Mouse (Mus musculus): ENCODE results near the gene Lrat. TPM values are rescaled to one million over a fixed set of nuclear protein-coding genes. Genes with fewer than 3 reads are reported as not detected.

Lrat gene
- polyA plus RNA-seq (2012; ENCODE audit: insufficient read depth, insufficient read length, missing spikeins), result not detected in 2 replicates

DNA sequence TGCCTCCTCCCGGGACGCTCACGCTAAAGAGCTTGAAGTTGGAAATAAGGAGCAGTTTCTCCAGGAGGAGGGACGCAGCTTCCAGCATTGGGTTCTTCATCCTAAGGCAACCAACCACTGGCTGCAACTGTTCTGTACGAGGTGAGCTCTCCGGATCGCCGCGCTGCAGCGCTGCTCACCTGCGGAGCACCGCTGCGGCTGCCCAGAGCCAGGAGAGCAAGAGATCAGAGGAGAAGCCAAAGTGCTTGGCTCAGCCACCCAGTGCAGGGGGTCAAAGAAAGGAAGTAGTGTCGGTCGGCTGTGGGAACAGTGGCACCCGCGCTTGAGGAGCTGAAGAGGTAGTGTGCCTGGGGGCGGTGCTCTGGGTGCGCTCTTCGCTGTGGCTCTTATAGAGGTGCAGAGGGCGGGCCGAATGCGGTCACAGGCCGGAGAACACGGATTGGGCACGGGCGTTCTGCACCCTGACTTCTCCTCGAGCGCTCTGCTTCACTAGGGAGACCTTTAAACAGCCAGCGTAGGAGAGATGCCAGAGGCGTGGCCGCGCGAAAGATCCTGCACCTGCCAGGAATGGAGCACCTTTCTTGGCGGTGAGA is at the start of gene Lrat:
Gene Lrat, minus strand, starts transcription at position 361 of the 593 bp plus-strand sequence.
- no peaks in the 10 kb centered on the region for H3K4me1 ChIP-seq (ENCODE audit: control insufficient read depth, insufficient read depth, low read length)
- H3K27ac ChIP-seq (ENCODE audit: insufficient read depth, low read depth, low read length), result no peak within 1 kb of the TSS
- no peak within 1 kb of the TSS for H3K4me3 ChIP-seq (ENCODE audit: insufficient read depth, low read length)
- TF ChIP-seq CTCF (IDR thresholded peaks at IDR 0.05; ENCODE audit: low read depth, low read length) (no peak), POLR2A (IDR thresholded peaks at IDR 0.05; ENCODE audit: borderline replicate concordance, low read depth, low read length) (no peak)

DNA sequence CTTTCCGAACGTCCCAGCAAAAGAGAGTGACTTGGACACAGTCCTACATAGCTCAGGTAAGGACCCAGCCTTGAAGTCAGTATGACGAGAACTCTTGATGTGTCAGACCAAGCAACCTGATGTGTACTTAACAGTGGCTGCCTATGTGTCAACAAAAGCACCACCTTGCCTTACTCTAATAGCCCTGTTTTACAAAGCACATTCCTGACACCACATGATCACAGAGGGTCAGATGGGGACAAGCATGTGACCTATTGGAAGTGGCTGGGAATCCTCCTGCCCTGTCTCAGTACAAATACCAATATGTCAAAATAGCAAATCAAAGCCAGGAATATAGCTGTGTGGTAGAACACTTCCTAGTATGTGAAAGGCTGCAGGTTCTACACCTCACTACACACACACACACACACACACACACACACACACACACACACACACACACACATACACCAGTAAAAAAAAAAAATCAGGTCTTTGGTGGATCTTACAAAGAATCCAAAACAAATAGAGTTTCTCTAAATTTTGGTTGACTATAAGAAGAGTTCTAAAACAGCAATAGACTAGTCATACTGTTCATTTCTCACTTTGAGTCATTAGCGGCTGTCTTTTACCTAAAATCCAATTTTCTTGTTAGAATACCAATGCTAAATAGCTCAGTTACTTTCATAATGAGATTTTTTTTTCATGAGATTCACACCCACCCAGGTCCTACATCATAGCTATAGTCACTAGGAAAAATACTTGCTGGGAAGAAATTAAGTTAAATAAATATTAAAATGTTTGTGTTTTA is 48.6 kb upstream of the Lrat start:
- no peak for TF ChIP-seq CTCF (IDR thresholded peaks at IDR 0.05; ENCODE audit: low read depth, low read length)
- no peak for TF ChIP-seq POLR2A (IDR thresholded peaks at IDR 0.05; ENCODE audit: borderline replicate concordance, low read depth, low read length)
- Histone ChIP-seq H3K4me3 (ENCODE audit: insufficient read depth, low read length) (no peak overlapping the region), H3K27ac (ENCODE audit: insufficient read depth, low read depth, low read length) (no peak overlapping the region), H3K4me1 (ENCODE audit: control insufficient read depth, insufficient read depth, low read length) (no peaks in the 10 kb centered on the region)

DNA sequence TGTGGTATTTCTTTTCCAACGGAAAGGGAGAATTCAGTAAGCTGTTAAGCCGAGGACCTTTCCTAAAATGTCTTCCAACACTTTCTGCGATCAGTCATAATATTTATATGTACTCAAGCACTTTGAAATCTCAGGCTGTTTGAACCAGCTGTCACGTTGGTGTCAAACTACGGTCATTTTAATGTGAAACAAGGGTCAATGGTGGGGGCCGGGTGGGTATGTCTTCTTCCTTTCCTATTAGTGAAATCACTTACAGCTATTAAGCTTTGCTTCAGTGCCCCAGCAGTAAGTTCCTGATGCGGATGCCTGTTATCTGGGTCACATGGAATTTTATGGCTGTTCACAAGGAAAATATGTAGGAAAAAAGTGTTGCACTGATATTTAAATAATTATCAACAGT is 46.9 kb upstream of the Lrat start:
- TF ChIP-seq POLR2A (IDR thresholded peaks at IDR 0.05; ENCODE audit: borderline replicate concordance, low read depth, low read length) (no peak), CTCF (IDR thresholded peaks at IDR 0.05; ENCODE audit: low read depth, low read length) (no peak)
- Histone ChIP-seq H3K27ac (ENCODE audit: insufficient read depth, low read depth, low read length) (no peak overlapping the region), H3K4me3 (ENCODE audit: insufficient read depth, low read length) (no peak overlapping the region), H3K4me1 (ENCODE audit: control insufficient read depth, insufficient read depth, low read length) (no peaks in the 10 kb centered on the region)

DNA sequence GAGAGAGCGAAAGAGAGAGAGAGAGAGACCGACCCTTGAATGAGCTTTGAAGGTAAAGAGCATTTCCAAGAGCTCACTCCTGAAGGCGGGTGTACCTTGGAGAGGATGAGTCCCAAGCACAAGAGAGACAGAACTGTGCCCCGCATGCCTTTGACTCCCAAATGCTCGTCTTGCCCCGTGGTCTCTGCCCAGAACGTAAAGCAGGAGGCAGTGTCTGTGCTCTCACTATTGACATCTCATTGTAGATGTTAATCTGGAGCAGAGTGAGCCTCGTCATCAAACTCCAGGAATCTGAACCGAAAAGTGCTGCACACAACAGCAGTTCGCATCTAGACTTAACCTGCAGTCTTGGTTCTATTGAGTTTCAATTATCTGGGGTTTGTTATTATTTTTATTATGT is 46.4 kb upstream of the Lrat start:
- Histone ChIP-seq H3K4me3 (ENCODE audit: insufficient read depth, low read length) (no peak overlapping the region), H3K27ac (ENCODE audit: insufficient read depth, low read depth, low read length) (no peak overlapping the region), H3K4me1 (ENCODE audit: control insufficient read depth, insufficient read depth, low read length) (no peaks in the 10 kb centered on the region)
- TF ChIP-seq POLR2A (IDR thresholded peaks at IDR 0.05; ENCODE audit: borderline replicate concordance, low read depth, low read length) (no peak), CTCF (IDR thresholded peaks at IDR 0.05; ENCODE audit: low read depth, low read length) (no peak)

DNA sequence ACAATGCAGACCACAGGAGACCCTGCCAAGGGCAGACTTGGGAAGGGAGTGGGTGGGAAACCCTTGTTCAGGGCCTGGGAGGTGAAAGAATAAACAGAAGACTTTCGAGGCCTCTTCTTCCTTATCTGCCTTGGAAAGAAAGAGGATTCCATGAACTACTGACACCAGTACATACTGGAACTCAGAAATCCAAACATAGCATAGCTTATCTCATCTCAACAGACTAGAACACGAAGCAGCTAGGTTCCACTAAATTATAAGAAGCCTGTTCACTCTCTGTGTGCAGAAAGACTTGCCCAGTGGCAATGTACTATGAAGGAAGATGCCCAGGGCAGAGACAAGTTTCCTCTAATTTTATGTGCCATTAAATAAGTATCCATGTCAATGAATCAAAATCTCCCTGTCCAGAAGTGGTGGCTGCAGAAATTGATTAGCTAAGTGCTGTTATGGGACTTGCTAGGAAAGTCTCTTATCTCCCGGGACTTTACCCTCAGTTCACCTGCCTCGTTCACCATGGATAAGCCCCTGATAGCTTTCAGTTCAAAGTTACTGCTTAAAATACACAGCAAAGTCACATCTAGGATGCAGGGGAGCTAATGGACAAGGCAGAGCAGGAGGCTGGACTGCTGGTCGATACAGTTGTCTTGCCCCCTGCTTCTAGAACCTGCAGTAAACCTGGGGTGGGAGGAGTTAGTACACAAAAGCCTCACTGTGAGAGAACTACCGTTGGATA is 42.8 kb upstream of the Lrat start:
- H3K27ac ChIP-seq (ENCODE audit: insufficient read depth, low read depth, low read length), result no peak overlapping the region
- TF ChIP-seq POLR2A (IDR thresholded peaks at IDR 0.05; ENCODE audit: borderline replicate concordance, low read depth, low read length) (no peak), CTCF (IDR thresholded peaks at IDR 0.05; ENCODE audit: low read depth, low read length) (no peak)
- H3K4me1 ChIP-seq (ENCODE audit: control insufficient read depth, insufficient read depth, low read length), result no peaks in the 10 kb centered on the region
- no peak overlapping the region for H3K4me3 ChIP-seq (ENCODE audit: insufficient read depth, low read length)

DNA sequence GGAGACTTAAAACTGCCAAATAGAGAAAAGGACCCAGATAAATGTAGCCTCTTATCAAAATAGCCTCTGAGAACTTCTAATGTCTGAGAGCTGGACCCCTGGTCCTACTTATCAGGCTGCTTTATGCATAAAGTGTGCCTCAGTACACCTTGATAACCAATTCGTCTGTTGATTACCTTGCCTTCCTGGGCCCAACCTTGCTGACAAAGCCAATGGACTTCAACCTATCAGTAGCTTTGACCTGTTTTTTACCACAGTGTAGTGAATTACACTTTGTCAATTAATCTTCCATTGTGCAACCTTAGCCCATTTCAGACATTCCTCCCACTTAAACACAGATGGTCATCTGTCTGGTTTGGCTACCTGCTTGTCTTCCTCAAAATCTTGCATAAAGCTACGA is 24.1 kb upstream of the Lrat start:
- no peak for TF ChIP-seq POLR2A (IDR thresholded peaks at IDR 0.05; ENCODE audit: borderline replicate concordance, low read depth, low read length)
- TF ChIP-seq CTCF (IDR thresholded peaks at IDR 0.05; ENCODE audit: low read depth, low read length), result no peak
- no peaks in the 10 kb centered on the region for H3K4me1 ChIP-seq (ENCODE audit: control insufficient read depth, insufficient read depth, low read length)
- no peak overlapping the region for H3K27ac ChIP-seq (ENCODE audit: insufficient read depth, low read depth, low read length)
- H3K4me3 ChIP-seq (ENCODE audit: insufficient read depth, low read length), result no peak overlapping the region

DNA sequence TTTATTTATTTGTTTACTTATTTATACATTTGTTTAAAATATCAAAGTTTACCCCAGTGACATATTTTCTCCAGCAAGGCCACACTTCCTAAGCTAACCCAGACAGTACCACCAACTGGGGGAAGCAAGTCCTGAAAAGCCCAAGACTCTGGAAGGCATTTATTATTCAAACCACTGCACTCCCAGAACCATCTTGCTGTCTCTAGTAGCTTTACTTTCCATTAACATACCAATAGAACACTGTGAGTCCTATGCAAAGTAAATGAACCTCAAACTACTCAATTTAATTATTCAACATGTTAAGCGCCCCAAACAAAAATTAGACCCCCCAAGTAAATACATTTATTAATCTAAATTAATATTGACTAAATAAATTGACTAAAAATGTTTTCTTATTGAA is 11.9 kb upstream of the Lrat start:
- Histone ChIP-seq H3K4me1 (ENCODE audit: control insufficient read depth, insufficient read depth, low read length) (no peaks in the 10 kb centered on the region), H3K27ac (ENCODE audit: insufficient read depth, low read depth, low read length) (no peak overlapping the region), H3K4me3 (ENCODE audit: insufficient read depth, low read length) (no peak overlapping the region)
- no peak for TF ChIP-seq POLR2A (IDR thresholded peaks at IDR 0.05; ENCODE audit: borderline replicate concordance, low read depth, low read length)
- no peak for TF ChIP-seq CTCF (IDR thresholded peaks at IDR 0.05; ENCODE audit: low read depth, low read length)

DNA sequence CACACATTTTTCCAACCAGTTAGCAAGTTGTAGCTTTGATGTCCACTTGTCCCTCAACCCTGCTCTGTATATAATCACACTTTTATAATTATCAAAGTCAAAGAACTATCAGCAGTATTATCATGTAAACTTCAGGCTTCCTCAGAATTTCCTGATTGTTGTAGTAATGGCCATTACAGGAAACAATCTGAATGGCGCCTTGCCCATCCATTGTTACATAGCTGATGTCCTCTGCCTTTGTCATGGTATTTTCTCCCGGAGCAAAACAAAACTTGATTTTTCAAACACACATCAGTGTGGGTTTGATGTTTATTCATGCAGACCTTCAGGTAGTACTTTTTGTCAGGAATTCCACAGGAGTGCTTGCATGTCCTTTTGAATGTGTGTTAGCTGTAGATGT is 4.9 kb upstream of the Lrat start:
- Histone ChIP-seq H3K4me3 (ENCODE audit: insufficient read depth, low read length) (no peak overlapping the region), H3K27ac (ENCODE audit: insufficient read depth, low read depth, low read length) (no peak overlapping the region), H3K4me1 (ENCODE audit: control insufficient read depth, insufficient read depth, low read length) (no peaks in the 10 kb centered on the region)
- TF ChIP-seq POLR2A (IDR thresholded peaks at IDR 0.05; ENCODE audit: borderline replicate concordance, low read depth, low read length) (no peak), CTCF (IDR thresholded peaks at IDR 0.05; ENCODE audit: low read depth, low read length) (no peak)

DNA sequence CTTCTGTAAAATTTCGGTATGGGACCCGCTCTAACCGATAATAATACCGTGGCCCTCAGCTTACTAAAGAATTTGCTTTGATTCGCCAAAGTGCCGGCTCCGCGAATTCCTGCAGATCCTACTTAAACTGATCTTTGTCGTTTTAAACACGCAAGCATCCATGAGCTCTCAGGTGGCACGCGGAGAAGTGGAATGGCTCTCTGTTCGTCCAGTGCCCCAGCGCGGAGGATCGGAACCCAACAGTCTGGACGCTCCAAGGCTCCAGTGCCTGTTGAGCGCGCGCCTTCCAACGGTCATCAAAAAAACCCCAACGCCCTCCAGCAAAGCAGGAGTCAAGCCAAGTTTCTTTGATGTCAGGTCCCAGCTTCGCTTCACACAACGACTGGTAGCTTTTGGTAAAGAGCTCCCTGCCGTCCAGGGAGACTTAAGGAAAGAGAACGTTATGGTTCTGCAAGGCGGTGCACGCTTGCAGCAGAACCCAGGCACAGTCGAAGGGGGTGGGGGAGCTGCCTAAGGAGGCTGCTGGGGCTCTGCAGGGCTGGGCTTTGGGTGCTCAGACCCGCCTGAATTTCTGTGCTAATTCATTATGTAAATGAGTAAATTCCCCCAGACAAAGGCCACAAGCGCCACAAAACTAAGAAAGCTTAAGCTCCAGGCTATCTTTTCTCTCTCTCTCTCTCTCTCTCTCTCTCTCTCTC is 587 bp upstream of the Lrat start:
- TF ChIP-seq CTCF (IDR thresholded peaks at IDR 0.05; ENCODE audit: low read depth, low read length), result no peak
- no peak for TF ChIP-seq POLR2A (IDR thresholded peaks at IDR 0.05; ENCODE audit: borderline replicate concordance, low read depth, low read length)
- H3K4me3 ChIP-seq (ENCODE audit: insufficient read depth, low read length), result no peak overlapping the region
- no peaks in the 10 kb centered on the region for H3K4me1 ChIP-seq (ENCODE audit: control insufficient read depth, insufficient read depth, low read length)
- H3K27ac ChIP-seq (ENCODE audit: insufficient read depth, low read depth, low read length), result no peak overlapping the region
